Mouse (Mus musculus) T-helper 2 cell (primary cell): ENCODE data around the gene Rph3al.

Experiments
- in situ Hi-C: fragments of 300-600 bp; cut with MboI, MseI; formaldehyde crosslinking; loops from one replicate; pipeline ENCODE4 v1.15.1; 2025; ENCODE audit warnings: high pct_unique_total_duplicates

The Rph3al gene

DNA sequence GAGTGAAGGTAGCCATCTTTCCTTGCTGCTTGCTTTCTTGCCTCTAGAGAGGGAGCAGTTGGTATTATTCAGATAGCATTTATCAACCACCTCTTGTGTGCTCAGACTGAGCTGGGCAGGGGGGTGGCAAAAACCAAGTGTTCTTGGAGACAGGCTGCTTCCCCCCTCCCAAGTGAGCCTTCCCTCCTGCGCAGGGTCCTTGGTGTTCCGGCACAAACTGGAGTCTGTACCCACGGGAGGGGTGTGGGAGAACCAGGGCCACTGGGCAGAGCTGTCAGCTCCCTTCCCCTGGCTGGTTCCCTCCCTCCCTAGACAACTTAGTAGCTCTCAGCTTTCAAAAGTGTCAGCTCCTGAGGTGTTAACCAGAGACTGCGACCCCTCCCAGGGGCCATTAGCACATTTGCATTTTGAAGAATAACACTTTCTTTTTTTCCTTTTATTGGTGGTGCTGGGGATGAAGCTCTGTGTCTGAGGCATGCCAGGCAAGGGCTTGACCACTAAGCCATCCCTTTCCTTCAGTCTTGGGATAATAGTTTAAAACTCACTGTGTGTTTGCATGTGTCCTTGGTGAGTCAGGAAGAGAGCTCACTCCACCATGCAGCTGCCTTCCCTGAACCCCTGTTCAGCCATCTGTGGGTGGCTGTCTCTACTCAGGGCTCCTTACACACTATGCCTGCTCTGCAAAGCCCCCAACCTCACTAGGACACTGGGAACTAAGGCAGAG, 73.5 kb downstream of the Rph3al start:
- in situ Hi-C loops = no loop called here

DNA sequence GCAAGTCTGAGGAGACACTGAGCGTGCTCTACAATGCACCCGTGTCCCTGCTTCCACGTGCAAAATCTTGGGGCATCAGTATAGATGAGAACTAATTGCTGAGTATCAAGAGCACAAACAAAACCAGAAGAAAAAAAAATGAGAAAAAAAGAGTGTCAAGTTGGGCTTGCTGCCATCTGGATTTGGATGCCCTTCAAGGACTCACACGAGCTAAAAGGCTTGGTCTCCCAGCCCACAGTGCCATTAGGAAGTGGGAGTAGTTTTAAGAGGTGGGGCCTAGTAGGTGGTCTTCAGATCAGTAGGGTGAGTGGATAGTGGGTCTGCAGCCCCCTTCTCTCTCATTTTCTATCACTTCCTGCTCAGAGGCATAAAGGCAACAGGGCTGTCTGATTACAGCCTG, 75.8 kb downstream of the Rph3al start:
- in situ Hi-C loops = no loop called here

DNA sequence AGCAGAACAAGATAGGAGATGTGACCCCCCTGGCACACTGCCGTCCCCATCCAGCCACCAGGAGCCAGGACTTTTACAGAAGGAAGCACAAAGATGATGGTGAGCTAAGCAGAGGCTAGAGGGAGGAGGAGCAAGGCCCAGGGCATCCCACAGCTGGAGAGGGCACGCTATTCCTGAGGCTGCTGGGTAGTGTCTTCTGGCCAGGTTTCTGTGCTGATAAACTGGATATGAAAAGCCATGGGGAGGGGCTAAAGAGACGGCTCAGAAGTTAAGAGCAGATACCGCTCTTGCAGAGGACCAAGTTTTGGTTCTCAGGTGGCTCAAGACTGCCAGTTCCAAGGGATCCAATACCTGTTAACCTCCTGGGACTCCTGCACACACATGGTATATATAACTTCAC, 76.6 kb downstream of the Rph3al start:
- in situ Hi-C loops = no loop called here

DNA sequence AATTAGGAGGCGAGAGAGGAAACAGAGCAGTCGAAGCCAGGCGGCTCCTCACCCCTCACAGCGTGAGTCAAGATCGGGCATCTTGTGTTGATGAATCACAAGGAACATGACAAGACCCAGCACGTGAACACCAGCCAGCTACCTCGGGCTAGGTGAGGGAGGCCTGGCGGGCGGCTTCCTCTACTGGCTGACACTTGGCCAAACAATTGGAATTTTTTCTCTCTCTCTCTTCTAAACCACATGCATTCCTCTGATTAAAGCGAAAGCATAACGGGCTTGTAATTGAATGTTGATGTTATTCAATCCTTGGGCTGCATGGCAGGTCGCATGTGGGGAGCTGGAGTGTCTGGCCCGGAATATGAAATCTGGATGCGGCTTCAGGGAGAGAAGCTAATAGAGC, 77.0 kb downstream of the Rph3al start:
- in situ Hi-C loops = no loop called here

DNA sequence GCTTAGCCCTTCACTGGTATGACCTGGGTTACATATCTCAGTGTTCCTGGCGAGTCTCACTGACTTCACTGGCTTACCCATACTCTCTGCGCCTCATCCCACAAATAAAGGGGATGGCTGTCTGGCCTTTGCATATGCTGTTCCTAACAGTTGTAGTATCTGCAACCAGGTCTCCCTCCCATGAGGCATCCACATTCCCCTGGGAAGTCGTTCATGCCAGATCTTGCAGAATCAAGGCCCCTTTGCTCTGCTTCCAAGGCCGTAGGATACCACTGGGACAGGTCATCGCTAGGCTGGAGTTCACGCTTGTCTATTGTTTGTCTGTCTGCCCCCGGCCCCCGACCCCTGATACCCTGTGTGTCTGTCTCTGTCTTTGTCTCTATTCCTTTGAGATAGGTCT, 78.8 kb downstream of the Rph3al start:
- in situ Hi-C loops = no loop called here

DNA sequence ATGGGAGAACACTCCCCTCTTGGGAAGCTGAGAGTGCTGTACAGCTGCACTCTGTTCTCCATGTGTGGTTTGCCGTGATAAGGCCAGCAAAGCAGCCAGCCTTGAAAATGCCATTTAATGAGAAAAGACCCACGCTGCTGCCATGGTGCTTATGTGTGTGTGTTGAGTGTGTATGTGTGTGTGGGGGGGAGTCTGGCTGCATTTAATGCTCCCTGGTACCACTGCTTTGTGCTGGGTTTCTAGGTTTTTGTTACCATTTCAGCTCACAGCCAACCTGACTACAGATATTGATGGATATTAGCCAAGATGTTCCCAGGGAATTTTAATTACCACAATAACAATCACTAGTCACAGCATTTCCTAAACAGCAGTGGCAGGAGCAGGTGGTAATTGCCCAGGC, 79.3 kb downstream of the Rph3al start:
- in situ Hi-C loops = no loop called here

DNA sequence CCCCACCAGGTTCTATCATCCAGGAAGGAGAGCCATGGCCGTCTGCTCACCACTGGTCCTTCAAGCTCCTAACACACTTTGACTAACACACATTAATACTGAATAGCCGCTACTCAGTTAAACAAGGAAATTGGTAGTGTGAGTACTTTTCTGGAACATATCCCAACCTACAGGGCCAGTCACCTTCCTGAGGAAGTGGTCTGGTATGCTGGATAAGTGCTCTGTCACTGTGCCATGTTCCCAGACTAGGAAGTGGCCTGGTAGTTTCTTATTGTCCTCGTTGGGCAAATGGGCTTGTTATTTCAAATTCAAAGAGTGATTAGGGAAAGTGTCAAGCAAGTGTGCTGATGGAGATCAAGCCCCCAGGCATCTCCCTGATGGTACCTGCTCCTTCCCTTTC, 80.4 kb downstream of the Rph3al start:
- in situ Hi-C loops = no loop called here

DNA sequence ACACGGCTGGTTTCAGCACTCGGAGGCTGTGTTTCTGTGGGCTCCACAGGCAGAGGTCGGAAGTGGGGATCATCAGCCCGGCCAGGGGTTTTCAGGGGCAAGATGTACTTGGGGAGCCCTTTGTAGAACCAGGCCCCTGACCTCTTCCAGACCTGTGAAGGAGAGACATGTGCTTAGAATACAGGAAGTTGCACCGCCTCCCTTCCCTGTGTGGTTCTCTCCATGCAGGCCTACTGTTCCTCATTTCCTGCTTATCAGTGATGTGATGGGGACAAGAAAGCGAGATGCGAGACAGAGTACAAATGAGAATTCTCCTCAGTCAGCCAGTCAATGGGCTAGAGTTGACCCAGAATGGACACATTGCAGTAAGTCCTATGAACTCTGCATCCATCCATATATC, 83.9 kb downstream of the Rph3al start:
- in situ Hi-C loops = no loop called here

DNA sequence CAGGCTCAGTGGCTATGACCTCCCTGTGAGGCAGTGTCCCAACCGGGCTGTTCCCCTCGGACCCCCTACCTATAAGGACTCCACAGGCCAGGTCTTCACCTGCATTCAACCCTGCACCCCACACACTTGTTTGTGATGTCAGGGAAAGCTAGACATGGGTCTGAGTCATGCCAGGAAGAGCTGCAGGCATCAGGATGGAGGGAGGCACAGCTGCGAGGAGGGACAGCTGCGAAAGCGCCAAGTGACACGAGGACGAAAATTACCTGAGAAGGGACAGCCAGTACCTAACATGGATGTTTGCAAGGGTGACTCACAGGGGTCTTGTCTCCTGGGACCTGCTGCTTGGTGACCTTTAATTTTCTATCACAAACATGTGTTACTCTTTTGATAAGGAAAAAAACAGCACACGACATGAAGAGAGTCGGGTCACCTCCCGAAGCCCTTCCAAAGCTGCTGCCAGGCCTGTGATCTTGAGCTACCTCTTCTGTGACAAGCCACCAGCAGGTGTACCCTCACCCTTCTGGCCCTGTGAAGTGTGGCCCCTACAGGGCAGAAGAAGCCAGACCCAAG, 85.1 kb downstream of the Rph3al start:
- in situ Hi-C loops = no loop called here

DNA sequence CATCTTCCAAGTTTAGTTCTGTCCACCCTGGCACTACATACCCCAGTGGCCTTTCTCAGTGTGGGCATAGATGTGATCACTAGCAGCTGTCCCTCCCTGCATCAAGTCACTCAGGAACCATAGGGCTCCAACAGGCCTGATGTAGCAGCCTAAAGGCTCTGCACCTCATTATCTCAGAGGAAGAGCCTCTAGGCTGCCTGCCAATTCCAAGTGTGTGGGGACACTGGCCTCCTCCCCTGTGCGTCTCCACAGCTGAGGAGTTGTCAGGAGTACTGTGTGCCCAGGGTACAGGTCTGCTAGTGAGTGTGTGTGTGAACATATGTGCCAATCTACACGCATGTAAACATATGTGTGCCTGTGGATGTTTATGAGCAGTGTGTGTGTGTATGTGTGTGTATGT, 85.7 kb downstream of the Rph3al start:
- in situ Hi-C loops = no loop called here

DNA sequence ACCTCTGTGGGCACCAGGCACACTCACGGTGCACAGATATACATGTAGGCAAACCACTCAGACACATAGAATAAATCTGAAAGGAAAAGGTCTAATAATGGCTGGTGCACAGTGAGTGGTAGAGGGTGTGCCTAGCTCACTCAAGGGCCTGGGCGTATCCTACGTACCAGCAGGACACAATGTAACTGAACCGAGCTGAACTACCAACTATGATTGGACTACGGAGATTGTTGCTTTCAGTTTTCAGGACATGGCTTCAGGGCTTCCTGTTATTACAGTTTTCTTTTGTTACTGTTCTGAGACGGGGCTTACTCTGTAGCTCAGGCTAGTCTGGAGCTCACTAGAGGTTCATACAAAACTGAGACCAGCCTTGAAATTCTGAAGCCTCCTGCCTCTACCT, 88.7 kb downstream of the Rph3al start:
- in situ Hi-C loops = no loop called here

DNA sequence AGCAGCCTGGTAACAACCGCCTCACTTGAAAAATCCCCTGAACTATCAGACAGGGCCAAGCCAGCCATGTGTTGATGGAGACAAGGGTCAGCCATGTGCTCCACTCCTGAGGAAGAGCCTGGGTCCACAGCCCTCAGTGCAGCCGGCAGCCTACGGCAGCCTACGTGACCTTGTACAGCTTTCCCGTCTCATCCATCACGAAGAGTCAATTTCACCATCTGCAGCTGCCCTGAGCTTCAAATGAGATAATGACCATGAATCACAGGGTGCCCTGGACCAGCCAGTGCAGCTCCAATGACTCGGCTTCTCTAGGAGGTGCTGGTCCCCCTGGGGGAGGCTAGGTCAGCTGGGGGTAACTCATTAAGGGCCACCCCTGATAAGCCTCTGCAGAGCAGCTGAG, 91.6 kb downstream of the Rph3al start:
- in situ Hi-C loops = no loop called here

DNA sequence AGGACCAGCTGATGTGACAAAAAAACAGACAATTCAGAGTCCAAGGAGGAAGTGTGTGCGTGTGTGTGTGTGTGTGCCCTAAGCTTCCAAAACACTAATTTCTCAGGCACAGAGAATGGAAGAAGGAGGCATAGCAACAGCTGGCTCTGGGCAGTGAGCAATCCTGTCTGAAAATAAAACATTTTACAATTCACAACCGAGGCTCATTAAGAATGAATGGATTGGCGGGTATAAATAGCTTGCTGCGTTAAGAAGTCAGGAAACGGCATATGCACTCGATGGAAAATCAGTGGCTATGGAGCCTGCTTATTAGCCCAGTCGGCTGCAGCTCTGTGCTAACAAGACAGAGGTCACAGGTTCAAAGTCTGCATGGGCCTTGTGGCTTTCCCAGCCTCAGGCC, 92.6 kb downstream of the Rph3al start:
- in situ Hi-C loops = no loop called here

DNA sequence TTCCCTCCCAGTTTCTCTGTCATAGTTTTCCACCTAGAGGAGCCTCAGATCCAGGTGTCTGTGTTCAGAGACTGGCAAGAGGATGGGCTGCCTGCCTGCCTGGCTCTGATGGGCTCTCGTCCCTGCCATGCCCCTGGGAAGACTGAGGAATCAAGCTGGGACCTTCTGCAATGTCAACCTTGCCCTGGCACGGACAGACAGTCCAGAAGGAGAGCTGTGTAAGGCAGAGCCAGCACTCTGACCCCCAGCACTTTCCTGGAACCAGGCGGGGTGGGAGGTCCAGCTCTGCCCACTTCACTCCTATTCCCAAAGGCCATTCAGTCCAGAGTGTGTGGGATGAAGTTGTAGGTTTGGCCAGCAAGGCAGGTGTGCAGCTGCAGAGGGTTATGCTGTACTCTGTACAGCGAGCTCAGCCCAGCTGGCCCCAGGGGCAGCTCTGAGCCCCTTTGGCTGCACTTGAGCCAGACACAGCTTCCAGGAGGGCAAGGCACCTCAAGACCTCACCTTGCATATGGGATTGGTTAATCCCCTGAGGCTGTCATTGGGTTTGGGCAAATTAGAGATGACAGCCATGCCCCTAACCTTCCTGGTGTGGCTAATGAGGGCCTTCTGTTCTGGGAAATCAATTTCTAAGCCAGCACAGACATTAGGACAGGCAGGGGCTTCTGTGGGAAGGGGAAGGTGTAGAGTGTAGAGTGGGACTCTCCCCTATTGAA, 95.2 kb downstream of the Rph3al start:
- in situ Hi-C loops = no loop called here

DNA sequence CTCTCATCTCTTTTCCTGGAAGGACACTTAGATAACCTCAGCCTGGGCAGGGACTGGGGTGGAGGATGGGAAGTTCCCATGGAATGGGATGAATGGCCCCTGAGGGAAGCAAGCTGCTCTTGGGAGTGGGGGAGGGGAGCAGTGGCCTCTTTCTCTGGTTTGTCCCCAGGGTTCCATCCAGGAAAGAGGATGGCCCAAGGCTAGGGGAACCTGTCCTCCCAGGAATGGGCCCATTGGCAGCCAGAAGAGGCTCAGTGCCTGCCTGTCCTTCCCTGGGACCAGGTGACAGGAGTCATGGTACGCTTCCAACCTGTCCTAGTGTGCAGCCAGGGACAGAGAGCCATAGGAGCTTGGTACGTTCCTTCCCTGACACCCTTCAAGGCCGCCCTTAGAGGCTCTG, 96.7 kb downstream of the Rph3al start:
- in situ Hi-C loops = no loop called here

DNA sequence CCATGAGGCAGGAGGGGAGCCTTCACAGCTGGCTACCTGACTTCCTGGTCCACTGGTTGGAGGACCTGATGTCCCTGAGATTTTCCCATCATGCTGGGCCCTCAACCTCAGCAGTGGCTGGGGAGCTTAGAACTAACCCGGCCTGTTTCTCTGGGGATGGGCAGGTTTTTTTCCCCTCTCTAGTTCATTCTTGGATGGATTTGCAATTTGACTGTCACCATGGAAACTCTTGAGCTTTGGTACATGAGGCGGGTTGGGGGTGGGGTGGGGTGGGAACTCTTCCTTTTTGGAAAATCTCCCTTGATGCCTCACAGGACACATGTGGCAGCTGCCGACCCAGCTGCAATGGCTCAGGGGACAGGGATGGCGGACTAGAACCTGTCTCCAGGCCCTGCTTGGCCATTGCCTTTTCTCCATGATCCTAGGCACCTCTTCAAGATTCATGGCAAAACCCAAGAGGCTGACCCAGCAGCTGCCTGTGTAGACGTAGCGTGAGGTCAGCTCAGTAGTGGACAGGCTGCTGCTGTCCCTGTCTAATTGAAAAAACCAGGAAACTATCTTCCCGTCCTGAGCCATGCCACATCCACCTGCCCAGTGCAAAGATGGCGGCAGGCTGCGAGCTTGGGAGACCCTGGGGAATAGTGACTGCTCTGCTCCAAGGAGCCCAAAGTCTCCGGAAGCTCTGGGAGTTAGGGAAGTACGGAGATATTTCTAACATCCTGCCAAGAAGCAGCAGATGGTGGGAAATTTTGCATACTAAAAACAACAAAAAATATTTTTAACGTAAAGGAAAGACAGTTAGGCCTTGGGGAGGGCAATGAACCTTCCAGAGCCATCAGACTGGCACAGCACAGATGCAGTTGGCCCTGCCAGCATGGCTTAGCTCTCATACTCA, 98.4 kb downstream of the Rph3al start:
- in situ Hi-C loops = no loop called here

DNA sequence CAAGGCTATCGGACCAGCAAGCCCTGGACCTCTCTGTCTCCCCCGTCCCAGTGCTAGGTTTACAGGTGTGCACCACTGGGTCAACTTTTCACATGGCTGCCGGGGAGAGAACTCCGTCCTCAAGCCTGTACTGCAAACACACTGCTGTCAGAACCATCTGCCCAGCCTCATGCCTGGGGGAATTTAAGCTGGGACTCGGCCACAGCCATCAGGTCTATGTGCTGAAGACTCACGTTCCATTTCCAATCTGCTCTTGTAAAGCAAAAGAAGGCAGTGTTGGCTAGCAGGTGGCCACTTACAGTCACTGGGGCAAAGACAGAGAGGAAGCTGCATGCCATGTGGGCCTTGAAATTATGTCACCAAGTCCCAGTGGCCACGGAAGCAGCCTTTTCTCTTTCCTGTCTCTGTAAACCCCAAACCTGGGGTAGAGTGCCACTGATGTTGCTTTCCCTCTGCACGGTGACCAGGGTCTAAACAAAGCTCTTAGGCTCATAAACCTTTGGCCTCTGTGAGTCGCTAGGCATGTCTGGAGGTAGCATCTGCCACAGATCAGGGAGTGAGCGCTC, 99.3 kb downstream of the Rph3al start:
- in situ Hi-C loops = no loop called here

DNA sequence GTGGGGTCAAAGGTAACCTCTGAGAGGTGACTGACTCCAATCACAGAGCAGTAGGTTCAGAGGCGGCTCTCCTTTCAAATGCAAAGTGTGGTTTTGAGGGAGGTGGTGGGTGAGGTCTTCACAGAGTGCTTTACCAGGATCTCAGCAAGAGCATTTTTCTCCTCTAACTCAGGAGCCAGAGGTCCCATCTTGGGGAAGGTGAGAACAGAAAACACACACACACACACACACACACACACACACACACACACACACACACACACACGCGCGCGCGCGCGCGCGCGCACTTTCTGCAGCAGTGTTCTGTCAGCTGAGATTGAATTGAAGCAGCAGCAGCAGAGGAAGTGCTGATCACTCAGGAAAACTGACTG, 102.0 kb downstream of the Rph3al start:
- in situ Hi-C loops = no loop called here

DNA sequence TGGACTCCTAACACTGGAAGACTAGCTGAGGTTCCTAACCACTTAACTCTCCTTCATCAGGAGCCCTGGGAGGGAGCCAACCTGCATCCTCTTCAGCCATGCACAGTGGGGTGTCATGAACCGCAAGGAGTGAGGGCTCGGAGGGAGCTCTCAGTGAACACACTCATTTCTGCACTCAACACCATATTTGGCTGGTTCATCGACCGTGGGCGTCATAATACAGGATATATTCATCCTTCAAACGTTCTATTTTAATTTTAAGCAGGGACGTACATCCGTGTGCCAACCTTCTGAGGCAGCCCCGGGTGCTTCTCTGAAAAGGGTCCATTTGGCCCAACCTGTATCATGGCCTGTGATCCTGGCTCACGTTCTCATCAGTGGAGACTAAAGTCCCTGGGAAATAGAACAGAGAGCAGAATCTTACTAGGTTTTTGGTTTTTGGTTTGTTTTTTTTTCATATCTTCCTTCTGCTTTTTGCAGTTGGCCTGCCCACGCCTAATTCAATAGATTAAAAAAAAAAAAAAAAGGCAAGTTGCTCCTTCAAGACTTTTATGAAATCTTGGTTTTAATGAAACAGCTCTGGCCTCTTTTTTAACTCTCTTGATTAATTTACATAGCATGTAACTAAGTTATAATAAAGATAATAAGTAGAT, 102.5 kb downstream of the Rph3al start:
- in situ Hi-C loops = no loop called here

DNA sequence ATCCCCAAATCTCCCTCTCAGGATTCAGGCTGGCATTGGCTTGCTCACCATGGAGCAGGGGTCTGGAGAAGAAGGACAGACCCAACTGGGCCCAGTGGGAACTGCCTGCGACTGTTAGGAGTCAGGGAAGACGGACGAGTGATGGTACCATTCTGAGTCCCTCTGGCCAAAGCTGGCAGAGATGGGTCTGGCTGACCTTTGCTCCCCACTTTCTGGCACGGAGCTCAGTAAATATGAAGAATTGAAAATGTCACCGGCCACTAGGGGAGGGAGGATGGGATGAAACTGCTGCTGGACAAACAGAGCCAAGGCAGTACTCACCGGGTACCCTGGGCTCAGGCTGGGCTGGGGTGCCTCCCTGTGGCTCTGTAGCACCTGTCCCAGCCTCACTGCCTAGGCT, 105.1 kb downstream of the Rph3al start:
- in situ Hi-C loops = no loop called here

DNA sequence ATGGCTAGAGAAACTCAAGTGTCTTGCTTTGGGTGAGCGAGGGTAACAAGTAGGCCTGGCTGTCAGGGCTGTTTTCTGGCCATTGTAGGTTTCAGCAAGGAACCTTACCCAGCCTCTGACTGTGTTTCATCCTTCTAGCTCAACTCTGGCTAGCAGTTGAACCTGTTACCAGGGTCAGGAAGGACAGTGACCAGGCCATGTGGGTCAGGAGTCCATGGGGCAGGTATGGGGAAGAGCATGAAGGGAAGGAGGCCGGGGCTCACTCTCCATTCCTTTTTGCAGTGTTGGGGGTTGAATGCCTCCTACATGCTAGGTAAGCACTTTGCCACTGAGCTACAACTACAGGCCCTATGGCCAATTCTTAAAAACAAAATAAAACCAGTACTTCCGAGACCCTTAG, 107.8 kb downstream of the Rph3al start:
- in situ Hi-C loops = no loop called here
